Mouse (Mus musculus) embryonic facial prominence, embryonic 14.5 days (tissue): ENCODE measurements around the gene Rhbdd3. TPM values are rescaled to one million over a fixed set of nuclear protein-coding genes. Genes with fewer than 3 reads are reported as not detected.

Experiments
- polyA plus RNA-seq: library from polyadenylated mRNA; unstranded; fragments of >200 nt; fragmentation: Nextera tagmentation; extraction: Ambion mirVana; gene quantifications from 2 replicates; pipeline ENCODE4 v1.2.1, GENCODE M21; 2014

Gene Rhbdd3
- polyA plus RNA-seq, 1 experiment from 2014 or later, result 21.8 TPM

Other genes starting within 250 kb of the Rhbdd3 start
- gene Nf2, start 249.4 kb upstream of the Rhbdd3 start, polyA plus RNA-seq, result 40.5 and 43.1 TPM in 2 replicates
- gene Nipsnap1, start 225.0 kb upstream of the Rhbdd3 start, polyA plus RNA-seq, result 32.1 and 41.4 TPM in 2 replicates
- 27.9 and 32.3 TPM in 2 replicates for gene Thoc5, start 203.6 kb upstream of the Rhbdd3 start, polyA plus RNA-seq
- gene Nefh, start 150.9 kb upstream of the Rhbdd3 start, polyA plus RNA-seq, result 1.6 and 1.7 TPM in 2 replicates
- gene Ap1b1, start 112.1 kb upstream of the Rhbdd3 start, polyA plus RNA-seq, result 48.9 and 57.1 TPM in 2 replicates
- gene Rasl10a, start 40.8 kb upstream of the Rhbdd3 start, polyA plus RNA-seq, result 3.8 and 4.8 TPM in 2 replicates
- gene Gas2l1, start 33.6 kb upstream of the Rhbdd3 start, polyA plus RNA-seq, result 33.8 and 38.1 TPM in 2 replicates
- gene Ewsr1, start 340 bp downstream of the Rhbdd3 start, polyA plus RNA-seq, result 283 and 350 TPM in 2 replicates
- gene Emid1, start 53.3 kb downstream of the Rhbdd3 start, polyA plus RNA-seq, result 38.0 and 41.9 TPM in 2 replicates
- 24.1 and 26.7 TPM in 2 replicates for gene Kremen1, start 162.6 kb downstream of the Rhbdd3 start, polyA plus RNA-seq